Mouse (Mus musculus): ENCODE results near the gene Ccer2. TPM values are rescaled to one million over a fixed set of nuclear protein-coding genes. Genes with fewer than 3 reads are reported as not detected.

Ccer2 gene
- not detected in 2 replicates for polyA plus RNA-seq (2014; fragmentation: Nextera tagmentation; extraction: Ambion mirVana)

DNA sequence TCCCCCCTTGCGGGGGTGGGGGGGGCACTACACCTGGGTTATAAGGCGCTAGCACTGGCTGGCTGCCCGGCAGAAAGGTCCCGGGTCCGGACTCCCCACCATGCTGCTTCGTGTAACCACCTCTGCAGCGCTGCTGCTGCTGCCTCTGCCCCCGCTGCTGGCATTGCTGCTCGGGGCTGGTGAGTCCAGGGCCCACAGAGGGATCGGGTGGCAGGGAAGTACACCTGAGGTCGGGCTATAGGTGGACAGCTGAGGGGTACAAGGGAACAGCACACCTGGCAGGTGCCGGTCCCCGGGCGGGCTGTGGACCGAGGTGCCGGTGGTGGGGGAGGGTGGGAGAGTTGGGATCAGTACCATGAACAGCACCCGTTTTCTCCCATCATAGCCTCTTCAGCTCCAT, at the start of gene Ccer2:
Ccer2 (plus strand) TSS at position 96 of the 400 bp plus-strand sequence.
- ATAC-seq (replicated peaks; ENCODE audit: insufficient number of reproducible peaks, low FRiP score, low TSS enrichment) = no peak
- H3K27me3 ChIP-seq (ENCODE audit: control insufficient read depth, insufficient read depth, low read length) = peaks cover 21% of the 10 kb centered on the region
- H3K4me2 ChIP-seq = peak within 1 kb of the TSS; percentile 32; the same call in 1 of the 2 replicates
- peaks cover 9% of the 10 kb centered on the region; the same call in 1 of the 2 replicates for H3K36me3 ChIP-seq (ENCODE audit: control insufficient read depth, insufficient read depth, low read length)
- H3K27ac ChIP-seq (ENCODE audit: low read depth, low read length) = no peak within 1 kb of the TSS
- H3K9me3 ChIP-seq (replicated peaks; ENCODE audit: control insufficient read depth, low read length) = no peaks in the 10 kb centered on the region
- WGBS (ENCODE audit: insufficient replicate concordance) = 5% methylated on average over 17 of the region's 17 CpGs
- no peak within 1 kb of the TSS for H3K9ac ChIP-seq (ENCODE audit: low read depth, low read length)
- 0 out of 2 replicates have a peak within 1 kb of the TSS, but pooled peaks have one; percentile 10 for H3K4me3 ChIP-seq (ENCODE audit: low read depth, low read length)
- peaks cover 3% of the 10 kb centered on the region; the same call in 1 of the 2 replicates for H3K4me1 ChIP-seq (ENCODE audit: control insufficient read depth, insufficient read depth, low read length)

DNA sequence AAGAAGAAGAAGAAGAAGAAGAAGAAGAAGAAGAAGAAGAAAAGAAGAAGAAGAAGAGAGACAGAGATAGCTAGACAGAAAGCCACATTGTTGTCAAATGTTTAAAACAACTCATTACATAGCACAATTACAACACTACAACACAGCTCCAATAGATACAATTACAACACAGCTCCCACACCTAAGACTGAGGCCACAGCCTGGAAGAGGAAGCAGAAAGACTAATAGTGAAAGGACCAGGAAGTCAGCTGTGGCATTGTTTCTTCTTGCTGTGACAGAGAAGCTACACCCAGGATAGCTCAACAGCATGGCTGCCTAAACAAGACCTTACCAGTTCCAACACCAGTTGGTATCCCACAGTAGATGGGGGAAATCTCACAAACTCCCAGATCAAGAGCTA, 46.5 kb upstream of the Ccer2 start:
- Histone ChIP-seq H3K4me1 (ENCODE audit: control insufficient read depth, insufficient read depth, low read length) (peaks cover under 1% of the 10 kb centered on the region), H3K27me3 (ENCODE audit: control insufficient read depth, insufficient read depth, low read length) (no peaks in the 10 kb centered on the region), H3K9me3 (replicated peaks; ENCODE audit: control insufficient read depth, low read length) (no peaks in the 10 kb centered on the region), H3K4me2 (no peak overlapping the region), H3K9ac (ENCODE audit: low read depth, low read length) (no peak overlapping the region), H3K4me3 (ENCODE audit: low read depth, low read length) (no peak overlapping the region), H3K27ac (ENCODE audit: low read depth, low read length) (no peak overlapping the region), H3K36me3 (ENCODE audit: control insufficient read depth, insufficient read depth, low read length) (no peaks in the 10 kb centered on the region)
- ATAC-seq (replicated peaks; ENCODE audit: insufficient number of reproducible peaks, low FRiP score, low TSS enrichment) = no peak

DNA sequence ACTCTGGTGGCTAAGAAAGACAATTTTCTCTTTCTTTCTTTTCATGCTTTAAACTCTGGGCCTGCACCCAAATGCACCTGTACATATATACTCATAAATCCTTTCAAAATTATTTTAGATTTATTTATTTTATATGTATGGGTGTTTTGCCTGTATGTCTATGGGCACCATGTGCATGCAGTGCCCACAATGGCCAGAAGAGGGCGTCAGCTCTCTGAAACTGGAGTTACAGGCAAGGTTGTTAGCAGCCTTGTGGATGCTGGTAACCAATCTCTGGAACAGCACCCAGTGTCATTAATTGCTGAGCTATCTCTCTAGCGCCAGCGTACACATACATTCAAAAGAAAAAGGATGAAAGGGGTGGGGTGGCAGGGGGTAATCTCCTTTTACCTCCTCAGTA, 45.0 kb upstream of the Ccer2 start:
- H3K27ac ChIP-seq (ENCODE audit: low read depth, low read length) = no peak overlapping the region
- no peaks in the 10 kb centered on the region for H3K27me3 ChIP-seq (ENCODE audit: control insufficient read depth, insufficient read depth, low read length)
- WGBS (ENCODE audit: insufficient replicate concordance) = 64% methylated on average over 3 of the region's 3 CpGs
- no peak overlapping the region for H3K4me3 ChIP-seq (ENCODE audit: low read depth, low read length)
- no peak overlapping the region for H3K9ac ChIP-seq (ENCODE audit: low read depth, low read length)
- no peak for ATAC-seq (replicated peaks; ENCODE audit: insufficient number of reproducible peaks, low FRiP score, low TSS enrichment)
- H3K4me1 ChIP-seq (ENCODE audit: control insufficient read depth, insufficient read depth, low read length) = peaks cover 7% of the 10 kb centered on the region
- no peaks in the 10 kb centered on the region for H3K9me3 ChIP-seq (replicated peaks; ENCODE audit: control insufficient read depth, low read length)
- no peak overlapping the region for H3K4me2 ChIP-seq
- no peaks in the 10 kb centered on the region for H3K36me3 ChIP-seq (ENCODE audit: control insufficient read depth, insufficient read depth, low read length)

DNA sequence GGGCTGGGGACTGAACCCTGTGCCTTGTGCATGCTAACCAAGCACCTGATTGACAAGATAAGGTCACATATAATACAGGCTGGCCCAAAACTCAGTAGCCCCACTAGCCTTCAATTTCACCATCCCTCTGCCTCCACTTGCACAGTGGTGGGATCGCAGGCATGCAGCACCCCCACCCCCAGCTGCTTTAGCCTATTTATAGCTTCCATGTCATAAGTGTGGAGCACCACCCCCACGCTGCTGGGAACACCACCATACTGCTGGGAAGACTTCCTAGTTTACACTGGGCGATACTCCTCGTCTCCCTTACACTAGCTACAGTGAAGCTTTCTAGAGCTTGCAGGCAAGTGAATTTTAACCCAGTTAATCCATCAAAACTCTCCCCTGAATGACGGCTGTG, 41.3 kb upstream of the Ccer2 start:
- no peak overlapping the region for H3K4me3 ChIP-seq (ENCODE audit: low read depth, low read length)
- H3K9me3 ChIP-seq (replicated peaks; ENCODE audit: control insufficient read depth, low read length) = no peaks in the 10 kb centered on the region
- peaks cover 10% of the 10 kb centered on the region for H3K4me1 ChIP-seq (ENCODE audit: control insufficient read depth, insufficient read depth, low read length)
- 46% methylated on average over 5 of the region's 5 CpGs for WGBS (ENCODE audit: insufficient replicate concordance)
- H3K4me2 ChIP-seq = no peak overlapping the region
- H3K36me3 ChIP-seq (ENCODE audit: control insufficient read depth, insufficient read depth, low read length) = no peaks in the 10 kb centered on the region
- H3K9ac ChIP-seq (ENCODE audit: low read depth, low read length) = no peak overlapping the region
- no peak for ATAC-seq (replicated peaks; ENCODE audit: insufficient number of reproducible peaks, low FRiP score, low TSS enrichment)
- no peaks in the 10 kb centered on the region for H3K27me3 ChIP-seq (ENCODE audit: control insufficient read depth, insufficient read depth, low read length)
- H3K27ac ChIP-seq (ENCODE audit: low read depth, low read length) = no peak overlapping the region

DNA sequence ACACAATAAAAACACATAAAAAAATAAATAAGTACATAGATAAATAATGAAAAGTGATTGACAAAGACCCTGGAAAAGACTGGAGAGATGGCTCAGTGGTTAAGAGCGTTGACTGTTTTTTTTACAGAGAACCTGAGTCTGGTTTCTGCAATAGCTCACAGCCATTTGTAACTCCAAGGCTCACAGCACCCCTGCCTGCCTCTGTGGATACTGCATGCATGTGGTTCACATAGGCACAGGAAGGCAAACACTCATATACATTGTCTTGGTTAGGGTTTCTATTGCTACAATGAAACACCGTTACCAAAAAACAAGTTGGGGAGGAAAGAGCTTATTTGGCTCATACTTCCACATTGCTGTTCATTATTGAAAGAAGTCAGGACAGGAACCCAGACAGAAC, 40.4 kb upstream of the Ccer2 start:
- H3K4me1 ChIP-seq (ENCODE audit: control insufficient read depth, insufficient read depth, low read length) = peaks cover 10% of the 10 kb centered on the region
- no peak overlapping the region for H3K27ac ChIP-seq (ENCODE audit: low read depth, low read length)
- H3K4me3 ChIP-seq (ENCODE audit: low read depth, low read length) = no peak overlapping the region
- no peak overlapping the region for H3K9ac ChIP-seq (ENCODE audit: low read depth, low read length)
- no peak overlapping the region for H3K4me2 ChIP-seq
- no peaks in the 10 kb centered on the region for H3K27me3 ChIP-seq (ENCODE audit: control insufficient read depth, insufficient read depth, low read length)
- no peaks in the 10 kb centered on the region for H3K9me3 ChIP-seq (replicated peaks; ENCODE audit: control insufficient read depth, low read length)
- no peaks in the 10 kb centered on the region for H3K36me3 ChIP-seq (ENCODE audit: control insufficient read depth, insufficient read depth, low read length)
- no peak for ATAC-seq (replicated peaks; ENCODE audit: insufficient number of reproducible peaks, low FRiP score, low TSS enrichment)
- 89% methylated on average over 2 of the region's 2 CpGs for WGBS (ENCODE audit: insufficient replicate concordance)

DNA sequence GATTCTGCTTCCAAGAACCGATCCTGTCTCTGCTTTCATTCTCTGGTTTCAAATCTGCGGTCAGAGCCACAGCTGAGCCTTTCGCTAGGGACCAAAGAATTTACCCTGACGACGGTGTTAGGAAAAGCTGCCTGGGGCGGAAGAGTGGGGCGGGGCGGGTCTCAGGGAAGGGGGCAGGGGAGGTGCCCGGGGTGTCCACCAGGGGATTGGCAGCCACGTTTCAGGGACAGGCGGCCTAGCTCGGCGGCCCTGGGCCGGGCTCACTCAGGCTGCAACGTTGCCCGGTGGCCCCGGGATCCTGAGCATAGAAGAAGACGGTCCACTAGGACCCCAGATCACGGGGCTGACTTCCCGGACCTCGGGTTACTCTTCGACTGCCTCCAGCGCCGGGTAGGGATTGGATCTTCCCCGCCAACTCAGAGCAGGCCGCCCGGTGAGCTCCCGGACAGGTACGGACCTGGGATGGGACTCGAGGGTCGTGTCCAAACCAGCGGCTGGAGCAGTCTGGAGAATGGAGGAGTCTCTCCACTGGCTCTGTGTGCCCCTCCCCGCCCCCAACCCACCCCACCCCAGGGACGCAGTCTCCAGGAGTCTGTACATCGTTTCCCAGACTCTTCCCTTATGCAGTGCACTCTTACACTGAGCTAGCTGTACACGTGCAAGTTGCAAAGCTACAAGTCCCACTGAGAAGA, 39.2 kb upstream of the Ccer2 start, which contains the start of gene Fbxo17:
Fbxo17 (plus strand) TSS at position 215 of the 692 bp plus-strand sequence.
- peaks cover 10% of the 10 kb centered on the region for H3K4me1 ChIP-seq (ENCODE audit: control insufficient read depth, insufficient read depth, low read length)
- no peaks in the 10 kb centered on the region for H3K36me3 ChIP-seq (ENCODE audit: control insufficient read depth, insufficient read depth, low read length)
- WGBS (ENCODE audit: insufficient replicate concordance) = 2% methylated on average over 36 of the region's 36 CpGs
- no peaks in the 10 kb centered on the region for H3K9me3 ChIP-seq (replicated peaks; ENCODE audit: control insufficient read depth, low read length)
- H3K27me3 ChIP-seq (ENCODE audit: control insufficient read depth, insufficient read depth, low read length) = no peaks in the 10 kb centered on the region
- peak within 1 kb of the TSS; percentile 53 for H3K4me3 ChIP-seq (ENCODE audit: low read depth, low read length)
- peak; percentile 64 for ATAC-seq (replicated peaks; ENCODE audit: insufficient number of reproducible peaks, low FRiP score, low TSS enrichment)
- peak within 1 kb of the TSS; percentile 46; the same call in 1 of the 2 replicates for H3K27ac ChIP-seq (ENCODE audit: low read depth, low read length)
- peak within 1 kb of the TSS; percentile 68 for H3K4me2 ChIP-seq
- peak within 1 kb of the TSS; percentile 85 for H3K9ac ChIP-seq (ENCODE audit: low read depth, low read length)

DNA sequence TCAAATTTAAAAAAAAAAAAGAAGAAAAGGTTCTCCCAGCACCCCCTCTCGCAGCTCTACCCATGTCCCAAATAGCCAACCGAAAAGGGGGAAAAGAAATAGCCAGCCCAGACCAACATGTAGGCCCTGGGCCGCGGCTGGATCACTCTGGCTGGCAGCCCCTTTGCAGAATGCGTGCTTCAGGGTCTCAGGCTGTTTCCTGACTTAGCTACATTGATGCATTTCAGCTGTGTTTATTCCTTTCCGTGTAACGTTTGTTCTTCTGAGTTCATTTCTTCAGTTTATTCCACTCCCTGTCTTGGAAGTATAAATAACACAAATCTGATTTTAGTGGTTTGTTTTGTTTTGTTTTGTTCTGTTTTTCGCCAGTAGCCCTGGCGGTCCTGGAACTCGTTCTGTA, 38.2 kb upstream of the Ccer2 start:
- H3K4me3 ChIP-seq (ENCODE audit: low read depth, low read length) = peak overlapping the region; percentile 53; the same call in 1 of the 2 replicates
- H3K27me3 ChIP-seq (ENCODE audit: control insufficient read depth, insufficient read depth, low read length) = no peaks in the 10 kb centered on the region
- no peaks in the 10 kb centered on the region for H3K9me3 ChIP-seq (replicated peaks; ENCODE audit: control insufficient read depth, low read length)
- 83% methylated on average over 10 of the region's 10 CpGs for WGBS (ENCODE audit: insufficient replicate concordance)
- no peak overlapping the region for H3K9ac ChIP-seq (ENCODE audit: low read depth, low read length)
- H3K36me3 ChIP-seq (ENCODE audit: control insufficient read depth, insufficient read depth, low read length) = no peaks in the 10 kb centered on the region
- no peak for ATAC-seq (replicated peaks; ENCODE audit: insufficient number of reproducible peaks, low FRiP score, low TSS enrichment)
- H3K4me2 ChIP-seq = peak overlapping the region; percentile 68
- peaks cover 10% of the 10 kb centered on the region for H3K4me1 ChIP-seq (ENCODE audit: control insufficient read depth, insufficient read depth, low read length)
- no peak overlapping the region for H3K27ac ChIP-seq (ENCODE audit: low read depth, low read length)

DNA sequence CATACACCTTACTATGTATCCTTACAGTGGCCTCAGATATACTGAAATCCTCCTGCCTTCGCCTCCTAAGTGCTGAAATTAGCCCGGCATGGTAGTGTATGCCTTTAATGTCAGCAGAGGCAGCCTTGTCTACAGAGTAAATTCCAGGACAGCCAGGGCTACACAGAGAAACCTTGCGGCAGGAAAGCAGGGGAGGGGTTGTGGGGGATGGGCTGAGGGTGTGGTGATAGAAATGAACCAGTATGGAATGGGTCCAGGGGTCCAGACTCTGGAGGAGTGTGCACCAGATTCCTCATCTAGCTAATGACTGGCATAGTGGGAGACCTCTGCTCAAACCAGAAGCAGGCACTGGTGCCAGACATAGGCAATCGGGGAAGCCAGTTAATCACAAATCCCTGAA, 36.8 kb upstream of the Ccer2 start:
- H3K27ac ChIP-seq (ENCODE audit: low read depth, low read length) = no peak overlapping the region
- 22% methylated on average over 4 of the region's 4 CpGs for WGBS (ENCODE audit: insufficient replicate concordance)
- H3K4me2 ChIP-seq = 0 out of 2 replicates have a peak overlapping the region, but pooled peaks have one; percentile 27

DNA sequence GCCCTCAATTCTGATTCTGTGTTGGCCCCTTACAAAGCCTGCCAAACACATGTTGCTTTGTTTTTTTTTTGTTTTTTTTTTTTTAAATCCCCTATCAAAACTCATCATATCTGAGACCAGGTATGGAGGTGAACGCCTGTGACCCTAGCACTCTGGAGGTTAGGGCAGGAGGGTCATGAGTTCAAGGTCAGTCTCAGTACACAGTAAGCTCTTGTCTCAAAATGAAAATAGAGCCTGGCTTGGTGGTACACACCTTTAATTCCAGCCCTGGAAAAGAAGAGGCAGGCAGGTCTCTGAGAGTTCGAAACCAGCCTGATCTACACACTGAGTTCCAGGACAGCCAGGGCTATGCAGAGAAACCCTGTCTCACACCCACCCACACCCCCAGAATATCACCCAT, 36.3 kb upstream of the Ccer2 start:
- 67% methylated on average over 2 of the region's 2 CpGs for WGBS (ENCODE audit: insufficient replicate concordance)
- peaks cover 7% of the 10 kb centered on the region for H3K4me1 ChIP-seq (ENCODE audit: control insufficient read depth, insufficient read depth, low read length)
- H3K4me2 ChIP-seq = no peak overlapping the region

More for the DNA sequence above, 36.8 kb upstream of the Ccer2 start:
- Histone ChIP-seq H3K27me3 (ENCODE audit: control insufficient read depth, insufficient read depth, low read length) (no peaks in the 10 kb centered on the region), H3K36me3 (ENCODE audit: control insufficient read depth, insufficient read depth, low read length) (no peaks in the 10 kb centered on the region), H3K9ac (ENCODE audit: low read depth, low read length) (no peak overlapping the region), H3K4me1 (ENCODE audit: control insufficient read depth, insufficient read depth, low read length) (peaks cover 10% of the 10 kb centered on the region), H3K4me3 (ENCODE audit: low read depth, low read length) (no peak overlapping the region), H3K9me3 (replicated peaks; ENCODE audit: control insufficient read depth, low read length) (no peaks in the 10 kb centered on the region)
- no peak for ATAC-seq (replicated peaks; ENCODE audit: insufficient number of reproducible peaks, low FRiP score, low TSS enrichment)

More for the DNA sequence above, 36.3 kb upstream of the Ccer2 start:
- Histone ChIP-seq H3K9me3 (replicated peaks; ENCODE audit: control insufficient read depth, low read length) (no peaks in the 10 kb centered on the region; the same call in 1 of the 2 replicates), H3K36me3 (ENCODE audit: control insufficient read depth, insufficient read depth, low read length) (peaks cover 4% of the 10 kb centered on the region), H3K4me3 (ENCODE audit: low read depth, low read length) (no peak overlapping the region), H3K9ac (ENCODE audit: low read depth, low read length) (no peak overlapping the region), H3K27ac (ENCODE audit: low read depth, low read length) (no peak overlapping the region), H3K27me3 (ENCODE audit: control insufficient read depth, insufficient read depth, low read length) (no peaks in the 10 kb centered on the region)
- ATAC-seq (replicated peaks; ENCODE audit: insufficient number of reproducible peaks, low FRiP score, low TSS enrichment) = no peak
